Mouse (Mus musculus): ENCODE results near the gene Topaz1. TPM values are rescaled to one million over a fixed set of nuclear protein-coding genes. Genes with fewer than 3 reads are reported as not detected.

Topaz1 gene
- polyA plus RNA-seq, 1 experiment: 0.19 TPM

DNA sequence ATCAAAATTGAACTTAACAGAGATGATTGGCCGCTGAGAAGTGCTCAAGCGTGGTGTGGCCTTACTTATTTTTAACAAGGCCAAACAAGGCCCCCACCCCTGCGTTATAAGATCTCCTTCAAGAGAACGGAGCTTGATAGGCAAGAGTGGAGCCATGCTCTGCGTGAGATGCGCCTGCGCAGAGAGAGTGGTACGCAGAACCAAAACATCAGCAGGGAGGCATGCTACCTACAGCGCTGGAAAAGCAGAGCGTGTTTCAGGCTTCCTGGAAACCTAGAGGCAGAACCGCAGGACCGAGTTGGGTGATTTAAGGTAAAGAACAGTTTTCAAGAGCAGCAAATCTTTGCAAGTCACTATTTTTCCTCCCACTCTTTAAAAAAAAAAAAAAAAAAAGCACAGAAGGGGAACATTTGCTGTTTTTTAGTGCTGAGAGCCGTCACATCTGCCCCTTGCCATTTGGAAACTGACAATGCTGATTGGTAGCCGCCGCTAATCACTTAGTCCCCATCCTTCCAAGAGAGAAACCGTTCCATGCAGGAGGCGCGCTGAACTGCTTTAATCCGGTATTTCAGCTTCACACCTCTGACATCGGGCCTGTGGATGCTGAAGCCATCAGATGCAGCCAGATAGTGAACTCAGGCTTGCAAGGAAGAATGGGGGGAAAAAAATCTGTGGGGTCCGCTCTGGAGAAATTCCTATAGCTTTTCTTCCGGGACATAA, 21.9 kb upstream of the Topaz1 start:
- TF ChIP-seq EP300 (IDR thresholded peaks at IDR 0.05; ENCODE audit: insufficient read depth, low read depth, low read length) (no peak), POLR2A (IDR thresholded peaks at IDR 0.05; ENCODE audit: insufficient read depth, low read length) (no peak), CTCF (IDR thresholded peaks at IDR 0.05; ENCODE audit: low read depth, low read length) (no peak)
- Histone ChIP-seq H3K27me3 (ENCODE audit: control insufficient read depth, insufficient read depth, low read length, poor library complexity, severe bottlenecking) (no peaks in the 10 kb centered on the region), H3K36me3 (ENCODE audit: control insufficient read depth, insufficient read depth, low read length, poor library complexity, severe bottlenecking) (no peaks in the 10 kb centered on the region), H3K27ac (ENCODE audit: insufficient read depth, low read length) (no peak overlapping the region), H3K9me3 (replicated peaks; ENCODE audit: control insufficient read depth, insufficient read depth, low read length, poor library complexity, severe bottlenecking) (no peaks in the 10 kb centered on the region), H3K9ac (ENCODE audit: low read depth, poor library complexity, severe bottlenecking) (no peak overlapping the region), H3K4me1 (ENCODE audit: control insufficient read depth, insufficient read depth, low read length) (no peaks in the 10 kb centered on the region), H3K4me3 (ENCODE audit: low read depth, low read length) (no peak overlapping the region)

DNA sequence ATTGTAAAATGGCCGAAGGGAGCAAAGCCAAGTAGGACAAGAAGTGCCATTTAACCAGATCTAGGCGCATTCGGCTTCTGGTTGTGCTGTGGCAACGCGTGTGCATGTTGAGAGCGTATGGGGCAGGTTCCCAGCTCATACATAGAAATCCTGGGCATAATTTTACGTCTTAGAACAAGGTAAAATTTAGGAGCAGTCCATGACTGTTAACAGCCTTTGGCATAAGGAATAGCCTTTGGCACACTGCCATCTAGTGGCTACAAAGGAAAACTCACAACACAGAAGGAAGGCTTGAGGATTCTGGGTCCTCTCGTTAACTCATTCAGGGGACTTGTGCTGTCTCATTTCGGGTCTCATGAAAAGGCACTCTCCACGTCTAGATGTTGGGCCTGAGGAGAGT, 17.6 kb upstream of the Topaz1 start:
- no peak for TF ChIP-seq EP300 (IDR thresholded peaks at IDR 0.05; ENCODE audit: insufficient read depth, low read depth, low read length)
- TF ChIP-seq POLR2A (IDR thresholded peaks at IDR 0.05; ENCODE audit: insufficient read depth, low read length): no peak
- TF ChIP-seq CTCF (IDR thresholded peaks at IDR 0.05; ENCODE audit: low read depth, low read length): no peak
- Histone ChIP-seq H3K9me3 (replicated peaks; ENCODE audit: control insufficient read depth, insufficient read depth, low read length, poor library complexity, severe bottlenecking) (no peaks in the 10 kb centered on the region), H3K4me3 (ENCODE audit: low read depth, low read length) (no peak overlapping the region), H3K27ac (ENCODE audit: insufficient read depth, low read length) (no peak overlapping the region), H3K36me3 (ENCODE audit: control insufficient read depth, insufficient read depth, low read length, poor library complexity, severe bottlenecking) (no peaks in the 10 kb centered on the region), H3K9ac (ENCODE audit: low read depth, poor library complexity, severe bottlenecking) (no peak overlapping the region), H3K4me1 (ENCODE audit: control insufficient read depth, insufficient read depth, low read length) (no peaks in the 10 kb centered on the region), H3K27me3 (ENCODE audit: control insufficient read depth, insufficient read depth, low read length, poor library complexity, severe bottlenecking) (no peaks in the 10 kb centered on the region)

DNA sequence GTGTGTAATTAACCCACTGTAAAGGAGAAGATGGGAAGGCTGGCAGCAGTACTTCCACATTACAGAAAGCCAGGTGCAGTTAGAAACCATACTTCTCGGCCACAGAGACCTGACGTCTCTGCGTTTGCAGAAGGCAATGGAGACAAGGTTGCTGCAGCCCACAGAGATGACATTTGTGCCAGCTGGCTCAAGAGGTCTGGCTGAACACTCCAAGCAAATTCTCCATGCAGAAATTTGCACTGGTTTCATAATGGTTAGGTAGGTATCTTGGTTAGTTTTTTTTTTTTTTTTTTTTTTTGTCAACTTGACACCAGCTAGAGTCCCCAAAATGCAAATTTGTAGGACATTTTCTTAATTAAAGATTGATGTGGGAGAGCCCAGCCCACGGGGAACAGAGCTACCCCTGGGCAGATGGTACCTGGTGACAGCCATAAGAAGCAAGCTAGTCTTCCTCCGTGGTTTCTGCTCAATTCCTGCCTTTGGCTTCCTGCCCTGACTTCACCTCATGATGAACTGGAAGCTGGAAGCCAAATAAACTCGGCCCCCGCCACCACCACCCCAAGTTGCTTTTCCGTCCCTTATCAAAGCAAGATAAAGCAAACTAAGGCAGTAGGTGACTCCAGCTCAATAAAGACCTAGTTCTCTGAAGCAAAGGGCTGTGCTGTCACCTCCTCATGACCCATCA, 14.9 kb upstream of the Topaz1 start:
- Histone ChIP-seq H3K4me1 (ENCODE audit: control insufficient read depth, insufficient read depth, low read length) (no peaks in the 10 kb centered on the region), H3K9me3 (replicated peaks; ENCODE audit: control insufficient read depth, insufficient read depth, low read length, poor library complexity, severe bottlenecking) (no peaks in the 10 kb centered on the region), H3K27me3 (ENCODE audit: control insufficient read depth, insufficient read depth, low read length, poor library complexity, severe bottlenecking) (no peaks in the 10 kb centered on the region), H3K36me3 (ENCODE audit: control insufficient read depth, insufficient read depth, low read length, poor library complexity, severe bottlenecking) (no peaks in the 10 kb centered on the region), H3K4me3 (ENCODE audit: low read depth, low read length) (no peak overlapping the region), H3K27ac (ENCODE audit: insufficient read depth, low read length) (no peak overlapping the region), H3K9ac (ENCODE audit: low read depth, poor library complexity, severe bottlenecking) (no peak overlapping the region)
- TF ChIP-seq EP300 (IDR thresholded peaks at IDR 0.05; ENCODE audit: insufficient read depth, low read depth, low read length): no peak
- TF ChIP-seq CTCF (IDR thresholded peaks at IDR 0.05; ENCODE audit: low read depth, low read length): no peak
- no peak for TF ChIP-seq POLR2A (IDR thresholded peaks at IDR 0.05; ENCODE audit: insufficient read depth, low read length)

DNA sequence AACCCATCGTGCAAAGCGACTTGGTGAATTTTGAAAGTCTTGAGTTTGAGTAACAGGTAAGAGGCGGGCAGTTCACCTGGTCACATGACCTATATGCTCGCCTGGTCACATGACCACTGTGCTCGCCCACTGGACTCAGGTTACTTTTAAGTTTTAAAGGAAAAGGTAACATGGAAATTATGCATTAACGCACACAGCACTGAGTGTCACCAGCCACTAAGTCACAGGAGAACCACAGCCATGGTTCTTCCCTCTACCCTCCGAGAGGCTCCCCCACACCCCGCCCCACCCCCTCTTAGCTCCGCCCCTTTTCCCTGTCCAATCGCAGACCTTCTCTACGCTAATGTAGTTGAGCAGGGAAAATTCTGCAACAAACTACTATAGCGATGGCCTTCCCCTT, 13.9 kb upstream of the Topaz1 start:
- H3K4me1 ChIP-seq (ENCODE audit: control insufficient read depth, insufficient read depth, low read length): no peaks in the 10 kb centered on the region
- H3K27me3 ChIP-seq (ENCODE audit: control insufficient read depth, insufficient read depth, low read length, poor library complexity, severe bottlenecking): no peaks in the 10 kb centered on the region
- TF ChIP-seq CTCF (IDR thresholded peaks at IDR 0.05; ENCODE audit: low read depth, low read length): no peak
- no peak for TF ChIP-seq EP300 (IDR thresholded peaks at IDR 0.05; ENCODE audit: insufficient read depth, low read depth, low read length)
- no peak for TF ChIP-seq POLR2A (IDR thresholded peaks at IDR 0.05; ENCODE audit: insufficient read depth, low read length)

DNA sequence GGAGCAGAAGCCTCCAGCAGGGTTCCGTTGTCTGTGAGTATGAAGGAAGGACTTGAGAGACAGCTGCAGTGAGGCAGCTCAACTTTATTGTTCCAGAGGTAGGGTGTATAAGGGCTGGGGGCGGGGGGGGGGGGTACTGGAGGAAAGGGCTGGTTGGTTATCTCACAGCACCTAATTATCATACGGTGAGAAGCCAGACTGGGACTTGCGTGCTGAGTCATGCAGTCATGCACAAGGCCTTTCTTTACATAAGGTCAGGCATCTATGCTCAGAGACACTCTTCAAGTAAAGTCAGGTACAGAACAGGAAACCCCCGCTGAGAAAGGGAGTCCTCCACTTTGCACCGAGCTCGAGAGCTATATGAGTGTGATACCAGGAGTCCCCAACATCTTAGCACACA, 12.2 kb upstream of the Topaz1 start:
- no peaks in the 10 kb centered on the region for H3K4me1 ChIP-seq (ENCODE audit: control insufficient read depth, insufficient read depth, low read length)
- no peak overlapping the region for H3K9ac ChIP-seq (ENCODE audit: low read depth, poor library complexity, severe bottlenecking)
- H3K27ac ChIP-seq (ENCODE audit: insufficient read depth, low read length): no peak overlapping the region
- no peaks in the 10 kb centered on the region for H3K27me3 ChIP-seq (ENCODE audit: control insufficient read depth, insufficient read depth, low read length, poor library complexity, severe bottlenecking)
- no peaks in the 10 kb centered on the region for H3K36me3 ChIP-seq (ENCODE audit: control insufficient read depth, insufficient read depth, low read length, poor library complexity, severe bottlenecking)
- H3K4me3 ChIP-seq (ENCODE audit: low read depth, low read length): no peak overlapping the region
- H3K9me3 ChIP-seq (replicated peaks; ENCODE audit: control insufficient read depth, insufficient read depth, low read length, poor library complexity, severe bottlenecking): no peaks in the 10 kb centered on the region
- TF ChIP-seq CTCF (IDR thresholded peaks at IDR 0.05; ENCODE audit: low read depth, low read length): no peak

More for the DNA sequence above, 13.9 kb upstream of the Topaz1 start:
- Histone ChIP-seq H3K9ac (ENCODE audit: low read depth, poor library complexity, severe bottlenecking) (no peak overlapping the region), H3K27ac (ENCODE audit: insufficient read depth, low read length) (no peak overlapping the region), H3K9me3 (replicated peaks; ENCODE audit: control insufficient read depth, insufficient read depth, low read length, poor library complexity, severe bottlenecking) (no peaks in the 10 kb centered on the region), H3K36me3 (ENCODE audit: control insufficient read depth, insufficient read depth, low read length, poor library complexity, severe bottlenecking) (no peaks in the 10 kb centered on the region), H3K4me3 (ENCODE audit: low read depth, low read length) (no peak overlapping the region)

DNA sequence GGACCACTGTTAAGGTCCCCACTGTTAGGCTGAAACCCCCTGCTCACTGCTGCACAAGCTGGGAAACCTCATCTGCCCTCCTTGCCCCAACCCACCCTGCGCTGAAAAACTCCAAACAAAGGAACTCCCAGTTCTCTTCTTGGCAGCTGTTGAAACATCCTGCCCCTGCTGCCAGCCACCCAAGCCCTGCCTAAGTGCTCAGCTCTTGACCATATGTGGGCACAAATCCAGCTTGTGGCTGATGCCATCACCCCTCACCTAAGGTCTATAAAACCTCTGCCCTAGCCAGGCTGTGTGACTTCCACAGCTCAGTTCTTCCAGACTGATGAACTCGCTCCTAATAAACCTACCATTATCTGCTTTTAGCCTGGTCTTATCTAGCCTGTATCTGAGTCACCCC, 11.1 kb upstream of the Topaz1 start:
- H3K27me3 ChIP-seq (ENCODE audit: control insufficient read depth, insufficient read depth, low read length, poor library complexity, severe bottlenecking): no peaks in the 10 kb centered on the region
- no peak overlapping the region for H3K9ac ChIP-seq (ENCODE audit: low read depth, poor library complexity, severe bottlenecking)
- H3K27ac ChIP-seq (ENCODE audit: insufficient read depth, low read length): no peak overlapping the region
- H3K4me1 ChIP-seq (ENCODE audit: control insufficient read depth, insufficient read depth, low read length): no peaks in the 10 kb centered on the region
- TF ChIP-seq EP300 (IDR thresholded peaks at IDR 0.05; ENCODE audit: insufficient read depth, low read depth, low read length) (no peak), CTCF (IDR thresholded peaks at IDR 0.05; ENCODE audit: low read depth, low read length) (no peak), POLR2A (IDR thresholded peaks at IDR 0.05; ENCODE audit: insufficient read depth, low read length) (no peak)
- no peaks in the 10 kb centered on the region for H3K36me3 ChIP-seq (ENCODE audit: control insufficient read depth, insufficient read depth, low read length, poor library complexity, severe bottlenecking)
- H3K9me3 ChIP-seq (replicated peaks; ENCODE audit: control insufficient read depth, insufficient read depth, low read length, poor library complexity, severe bottlenecking): no peaks in the 10 kb centered on the region
- no peak overlapping the region for H3K4me3 ChIP-seq (ENCODE audit: low read depth, low read length)
